Mouse (Mus musculus): ENCODE measurements around the gene Snrpb. TPM values are rescaled to one million over a fixed set of nuclear protein-coding genes. Genes with fewer than 3 reads are reported as not detected.

Gene Snrpb
- 306 and 339 TPM in 2 replicates for total RNA-seq (2014; rRNA removed)
- 300 and 302 TPM in 2 replicates for polyA plus RNA-seq (2015; fragmentation: Nextera tagmentation; extraction: Ambion mirVana)

DNA sequence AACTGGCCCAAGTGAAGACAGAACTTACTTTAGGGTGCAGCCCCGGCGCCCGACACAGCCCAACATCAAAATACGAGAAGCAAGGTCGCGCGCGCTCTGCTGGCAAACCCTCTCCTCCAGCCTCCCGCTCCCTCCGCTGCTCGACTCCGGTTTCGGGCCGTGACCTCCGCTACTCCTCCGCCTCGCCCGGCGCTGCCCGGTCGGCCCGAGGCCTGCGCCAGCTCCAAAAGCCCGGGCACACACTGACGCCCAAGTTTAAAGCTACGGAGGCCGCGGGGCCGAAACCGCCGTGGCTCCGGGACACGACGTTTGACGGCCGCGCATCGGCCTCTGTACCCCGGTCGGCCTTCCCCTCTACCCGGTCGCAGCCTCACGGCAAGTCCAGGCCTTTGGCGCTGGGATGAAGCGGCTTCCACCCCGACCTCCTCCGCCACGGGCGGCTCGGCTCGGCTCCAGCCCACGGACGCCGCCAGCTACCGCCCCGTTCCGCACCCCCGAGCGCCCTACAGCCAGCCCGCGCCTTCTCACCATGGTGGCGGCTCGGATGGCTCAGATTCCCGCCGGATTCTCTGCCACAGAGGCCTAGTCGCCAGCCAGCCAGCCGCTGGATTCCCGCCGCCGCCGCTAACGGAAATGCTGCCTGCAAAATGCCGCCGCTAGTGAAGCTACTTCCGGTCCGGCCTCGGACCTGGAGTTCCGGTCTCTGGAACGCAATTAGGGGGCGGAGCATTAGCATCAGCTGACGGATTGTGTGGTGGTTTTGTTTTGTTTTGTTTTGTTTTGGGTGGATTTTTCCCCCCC lies at the start of gene Snrpb:
TSS of gene Snrpb (minus strand) at position 698 of the 801 bp plus-strand sequence.
- Histone ChIP-seq H3K36me3 (ENCODE audit: insufficient read depth, low read length) (peaks cover 17% of the 10 kb centered on the region), H3K4me2 (ENCODE audit: low read depth, low read length) (peak within 1 kb of the TSS; percentile 91), H3K4me1 (ENCODE audit: insufficient read depth, low read length) (peaks cover 13% of the 10 kb centered on the region; the same call in 1 of the 2 replicates), H3K9ac (replicated peaks; ENCODE audit: low read length) (peak within 1 kb of the TSS; percentile 100), H3K9me3 (ENCODE audit: low read length) (no peaks in the 10 kb centered on the region), H3K27ac (peak within 1 kb of the TSS; percentile 97), H3K27me3 (ENCODE audit: insufficient read depth, low read length) (no peaks in the 10 kb centered on the region), H3K4me3 (ENCODE audit: low read length) (peak within 1 kb of the TSS; percentile 99)
- peak; percentile 97 for DNase-seq (ENCODE audit: low spot score)
- under 1% methylated on average over 81 of the region's 81 CpGs for WGBS
- ATAC-seq: peak; percentile 95
- no peak; the same call in none of the 2 replicates for TF ChIP-seq CTCF (IDR thresholded peaks at IDR 0.05; ENCODE audit: low read depth)

DNA sequence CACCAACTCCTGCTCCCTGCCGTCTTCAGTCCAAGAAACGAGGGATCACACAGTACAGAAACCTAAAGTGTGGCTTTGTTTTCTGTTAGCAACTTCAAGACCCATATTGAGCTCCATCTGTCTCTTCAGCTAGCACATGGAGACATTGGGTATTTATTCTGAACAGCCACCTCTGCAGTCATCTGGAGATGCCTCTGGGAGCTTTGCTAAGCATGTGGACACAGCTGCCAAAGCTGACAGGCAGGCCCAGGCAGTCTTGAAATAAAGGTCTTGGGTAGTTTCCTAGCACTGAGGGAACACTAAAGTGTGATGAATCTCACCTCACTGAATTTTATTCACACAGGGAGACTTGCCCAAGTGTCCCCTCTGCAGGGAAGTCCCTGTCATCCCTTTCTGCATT lies 32.4 kb upstream of the Snrpb start:
- ATAC-seq (no peak), DNase-seq (ENCODE audit: low spot score) (no peak)
- no peak overlapping the region for H3K4me2 ChIP-seq (ENCODE audit: low read depth, low read length)
- H3K9ac ChIP-seq (replicated peaks; ENCODE audit: low read length): no peak overlapping the region
- no peaks in the 10 kb centered on the region for H3K36me3 ChIP-seq (ENCODE audit: insufficient read depth, low read length)
- no peaks in the 10 kb centered on the region for H3K27me3 ChIP-seq (ENCODE audit: insufficient read depth, low read length)
- WGBS: 69% methylated on average over 2 of the region's 2 CpGs
- H3K4me1 ChIP-seq (ENCODE audit: insufficient read depth, low read length): no peaks in the 10 kb centered on the region
- H3K9me3 ChIP-seq (ENCODE audit: low read length): no peaks in the 10 kb centered on the region
- H3K4me3 ChIP-seq (ENCODE audit: low read length): no peak overlapping the region
- no peak overlapping the region for H3K27ac ChIP-seq
- no peak for TF ChIP-seq CTCF (IDR thresholded peaks at IDR 0.05; ENCODE audit: low read depth)

DNA sequence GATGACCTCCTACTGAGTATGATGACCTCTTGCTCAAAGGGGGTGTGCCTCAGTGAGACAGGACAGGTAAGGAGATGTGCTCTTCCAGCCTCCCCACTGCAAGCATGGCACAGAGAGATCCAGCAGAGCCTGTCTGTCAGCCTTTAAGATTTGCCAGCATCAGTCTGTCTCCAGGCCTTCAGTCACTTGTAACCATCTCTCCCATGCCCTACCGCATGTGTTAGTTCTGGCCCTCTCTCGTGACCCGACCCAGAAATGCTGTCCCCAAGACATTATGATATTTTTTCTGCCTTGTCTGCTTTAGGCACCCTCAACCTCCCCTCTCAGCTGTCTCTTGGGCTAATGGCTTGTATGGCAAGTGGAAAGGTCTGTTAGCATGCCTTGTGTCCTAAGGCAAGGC lies 30.4 kb upstream of the Snrpb start:
- H3K9ac ChIP-seq (replicated peaks; ENCODE audit: low read length): no peak overlapping the region
- H3K4me3 ChIP-seq (ENCODE audit: low read length): no peak overlapping the region
- H3K4me1 ChIP-seq (ENCODE audit: insufficient read depth, low read length): no peaks in the 10 kb centered on the region
- H3K36me3 ChIP-seq (ENCODE audit: insufficient read depth, low read length): no peaks in the 10 kb centered on the region
- TF ChIP-seq CTCF (IDR thresholded peaks at IDR 0.05; ENCODE audit: low read depth): no peak
- no peak overlapping the region for H3K4me2 ChIP-seq (ENCODE audit: low read depth, low read length)
- no peaks in the 10 kb centered on the region for H3K9me3 ChIP-seq (ENCODE audit: low read length)
- DNase-seq (ENCODE audit: low spot score) (no peak), ATAC-seq (no peak)
- 97% methylated on average over 3 of the region's 3 CpGs for WGBS
- no peaks in the 10 kb centered on the region for H3K27me3 ChIP-seq (ENCODE audit: insufficient read depth, low read length)
- no peak overlapping the region for H3K27ac ChIP-seq

DNA sequence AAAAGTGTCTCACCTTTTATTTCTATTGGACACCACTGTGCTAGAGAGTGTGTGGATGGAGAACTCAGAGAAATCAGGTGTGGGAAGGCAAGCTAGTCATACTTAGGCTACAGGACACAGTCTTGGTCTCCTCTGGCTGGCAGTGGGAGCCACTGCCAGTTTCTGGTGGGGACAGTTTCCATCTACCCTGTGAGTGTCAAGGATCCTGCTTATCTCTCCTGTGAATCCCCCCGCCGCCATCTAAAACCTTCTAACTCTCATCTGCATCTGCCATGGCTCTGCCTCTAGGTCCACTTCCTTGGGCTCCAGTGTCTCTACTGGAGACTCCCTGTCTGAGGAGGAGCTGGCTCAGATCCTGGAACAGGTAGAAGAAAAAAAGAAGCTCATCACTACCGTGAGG lies 28.8 kb upstream of the Snrpb start:
- Histone ChIP-seq H3K27ac (no peak overlapping the region), H3K4me3 (ENCODE audit: low read length) (no peak overlapping the region), H3K4me1 (ENCODE audit: insufficient read depth, low read length) (no peaks in the 10 kb centered on the region), H3K9me3 (ENCODE audit: low read length) (no peaks in the 10 kb centered on the region), H3K36me3 (ENCODE audit: insufficient read depth, low read length) (no peaks in the 10 kb centered on the region), H3K9ac (replicated peaks; ENCODE audit: low read length) (no peak overlapping the region), H3K4me2 (ENCODE audit: low read depth, low read length) (no peak overlapping the region), H3K27me3 (ENCODE audit: insufficient read depth, low read length) (no peaks in the 10 kb centered on the region)
- WGBS: 88% methylated on average over 3 of the region's 3 CpGs
- ATAC-seq (no peak), DNase-seq (ENCODE audit: low spot score) (peak; percentile 23)
- no peak for TF ChIP-seq CTCF (IDR thresholded peaks at IDR 0.05; ENCODE audit: low read depth)

DNA sequence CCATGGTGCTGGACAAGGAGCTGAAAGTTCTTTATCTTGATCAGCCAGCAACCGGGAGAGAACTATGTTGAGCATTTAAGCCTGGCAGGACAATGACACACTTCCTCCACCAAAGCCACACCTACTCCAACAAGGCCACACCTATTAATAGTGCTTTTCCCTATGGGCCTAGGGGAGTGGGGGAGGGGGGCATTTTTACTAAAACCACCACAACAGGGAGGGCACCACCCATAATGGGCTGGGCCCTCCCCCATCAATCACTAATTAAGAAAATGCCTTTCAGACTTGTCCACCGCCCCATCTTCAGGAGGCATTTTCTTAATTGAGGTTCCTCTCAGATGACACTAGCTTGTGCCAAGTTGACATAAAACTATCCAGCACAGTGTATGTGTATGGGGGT lies 28.2 kb upstream of the Snrpb start:
- 82% methylated on average over 2 of the region's 2 CpGs for WGBS
- no peaks in the 10 kb centered on the region for H3K9me3 ChIP-seq (ENCODE audit: low read length)

DNA sequence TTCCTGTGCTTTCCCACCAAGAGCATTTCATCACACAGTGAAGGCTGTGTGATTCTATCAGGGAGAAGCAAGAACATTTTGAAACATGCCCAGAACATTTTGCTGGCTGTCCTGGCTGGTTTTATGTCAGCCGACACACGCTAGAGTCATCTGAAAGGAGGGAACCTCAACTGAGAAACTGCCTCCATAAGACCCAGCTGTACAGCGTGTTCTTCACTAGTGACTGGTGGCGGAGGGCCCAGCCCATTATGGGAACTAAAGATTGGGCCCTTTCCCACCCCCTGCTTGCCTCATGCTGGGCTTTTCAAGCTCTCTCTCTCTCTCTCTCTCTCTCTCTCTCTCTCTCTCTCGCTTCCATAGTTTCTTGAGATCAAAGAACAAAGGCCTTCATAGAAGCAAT lies 21.8 kb upstream of the Snrpb start:
- Histone ChIP-seq H3K27ac (no peak overlapping the region), H3K4me3 (ENCODE audit: low read length) (no peak overlapping the region), H3K27me3 (ENCODE audit: insufficient read depth, low read length) (no peaks in the 10 kb centered on the region), H3K4me2 (ENCODE audit: low read depth, low read length) (no peak overlapping the region), H3K9me3 (ENCODE audit: low read length) (no peaks in the 10 kb centered on the region), H3K4me1 (ENCODE audit: insufficient read depth, low read length) (no peaks in the 10 kb centered on the region), H3K36me3 (ENCODE audit: insufficient read depth, low read length) (no peaks in the 10 kb centered on the region), H3K9ac (replicated peaks; ENCODE audit: low read length) (no peak overlapping the region)
- WGBS: 45% methylated on average over 5 of the region's 5 CpGs
- ATAC-seq (no peak), DNase-seq (ENCODE audit: low spot score) (no peak)
- no peak for TF ChIP-seq CTCF (IDR thresholded peaks at IDR 0.05; ENCODE audit: low read depth)

More for the DNA sequence above, 28.2 kb upstream of the Snrpb start:
- no peak overlapping the region for H3K4me3 ChIP-seq (ENCODE audit: low read length)
- no peaks in the 10 kb centered on the region for H3K4me1 ChIP-seq (ENCODE audit: insufficient read depth, low read length)
- H3K36me3 ChIP-seq (ENCODE audit: insufficient read depth, low read length): no peaks in the 10 kb centered on the region
- no peak for ATAC-seq
- no peak overlapping the region for H3K4me2 ChIP-seq (ENCODE audit: low read depth, low read length)
- H3K27ac ChIP-seq: no peak overlapping the region
- no peak overlapping the region for H3K9ac ChIP-seq (replicated peaks; ENCODE audit: low read length)
- TF ChIP-seq CTCF (IDR thresholded peaks at IDR 0.05; ENCODE audit: low read depth): no peak
- no peaks in the 10 kb centered on the region for H3K27me3 ChIP-seq (ENCODE audit: insufficient read depth, low read length)
- DNase-seq (ENCODE audit: low spot score): no peak

DNA sequence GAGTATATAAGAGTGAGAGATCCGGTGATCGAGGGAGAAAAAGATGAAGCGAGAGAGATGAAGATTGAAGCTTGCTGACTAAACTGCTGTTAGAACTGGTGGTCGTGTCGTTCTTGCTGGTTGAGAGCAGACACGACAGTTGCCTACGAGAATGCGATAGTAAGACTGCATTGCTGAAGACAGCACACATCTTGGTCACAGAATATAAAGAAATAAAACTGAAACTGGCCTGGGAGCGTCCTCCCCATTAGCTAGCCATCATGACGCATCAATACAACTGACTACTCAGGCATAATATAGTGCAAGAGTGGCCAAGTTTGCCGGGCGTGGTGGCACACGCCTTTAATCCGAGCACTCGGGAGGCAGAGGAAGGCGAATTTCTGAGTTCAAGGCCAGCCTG lies 15.7 kb upstream of the Snrpb start, which contains the start of gene Tmc2:
TSS of gene Tmc2 (plus strand) at position 301 of the 400 bp plus-strand sequence.
- ATAC-seq: no peak
- H3K4me2 ChIP-seq (ENCODE audit: low read depth, low read length): no peak within 1 kb of the TSS
- 91% methylated on average over 16 of the region's 16 CpGs for WGBS

More for the DNA sequence above, 15.7 kb upstream of the Snrpb start, which contains the start of gene Tmc2:
- Histone ChIP-seq H3K9me3 (ENCODE audit: low read length) (no peaks in the 10 kb centered on the region), H3K36me3 (ENCODE audit: insufficient read depth, low read length) (no peaks in the 10 kb centered on the region), H3K4me1 (ENCODE audit: insufficient read depth, low read length) (no peaks in the 10 kb centered on the region), H3K9ac (replicated peaks; ENCODE audit: low read length) (no peak within 1 kb of the TSS), H3K4me3 (ENCODE audit: low read length) (no peak within 1 kb of the TSS), H3K27ac (no peak within 1 kb of the TSS), H3K27me3 (ENCODE audit: insufficient read depth, low read length) (no peaks in the 10 kb centered on the region)
- DNase-seq (ENCODE audit: low spot score): no peak
- no peak for TF ChIP-seq CTCF (IDR thresholded peaks at IDR 0.05; ENCODE audit: low read depth)

Data from hindbrain, postnatal 0 days (tissue).